Mouse (Mus musculus) liver, postnatal 0 days (tissue): Measurements from ENCODE around the gene Arl6ip5.

Source experiments
- CTCF ChIP-seq: sonication (generic); IDR thresholded peaks from 2 replicates; pipeline ENCODE4 v1.5.1; 2016; ENCODE audit warnings: antibody characterized with exemption, low read depth
- EP300 ChIP-seq: IDR thresholded peaks from 2 replicates; pipeline ENCODE4 v1.6.1; 2016; ENCODE audit warnings: antibody characterized with exemption, low read depth, mild to moderate bottlenecking

DNA sequence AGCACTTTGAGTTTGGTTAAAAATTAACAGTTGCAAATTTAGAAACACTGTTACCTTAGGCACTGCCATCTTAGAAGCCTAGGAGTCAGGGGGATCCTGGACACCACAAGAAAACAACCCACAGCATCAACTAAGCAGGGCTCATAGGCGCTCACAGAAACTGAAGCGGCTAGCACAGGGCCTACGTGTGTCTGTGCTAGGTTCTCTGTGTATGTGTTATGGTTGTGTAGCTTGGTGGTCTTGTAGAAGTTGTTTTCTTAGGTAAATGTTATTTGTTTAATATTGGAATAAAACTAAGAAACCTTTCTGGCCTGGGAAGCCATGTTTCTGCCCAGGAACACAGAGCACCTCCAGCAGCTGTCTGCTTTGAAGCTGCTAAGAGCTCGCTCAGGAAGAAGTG, 738 bp upstream of the Arl6ip5 start:
- TF ChIP-seq CTCF = no peak
- TF ChIP-seq EP300 = no peak
